Mouse (Mus musculus): ENCODE data around the gene Kcnf1. TPM values are rescaled to one million over a fixed set of nuclear protein-coding genes. Genes with fewer than 3 reads are reported as not detected.

Gene Kcnf1
- total and polyA plus RNA-seq, 2 experiments from 2014 or later = 6.8 to 24.8 TPM

DNA sequence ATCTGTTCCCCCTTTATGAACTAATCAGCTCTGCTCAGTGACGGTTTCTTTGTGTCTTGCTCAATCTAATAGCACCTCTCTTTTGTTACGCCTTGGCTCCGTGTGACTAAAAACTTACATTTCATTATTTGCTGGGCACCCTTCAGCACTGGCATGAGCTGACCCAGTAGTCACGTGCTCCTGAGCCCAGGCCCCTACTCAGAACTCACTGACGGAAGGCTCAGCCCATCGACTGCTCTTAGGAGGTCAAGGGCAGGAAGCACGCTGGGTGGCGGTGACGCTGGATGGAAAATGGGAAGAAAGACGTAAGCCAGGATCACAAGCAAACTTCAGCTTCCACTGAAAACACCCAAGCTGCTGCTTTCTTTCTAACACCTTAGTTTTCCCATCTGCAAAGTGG lies 7.1 kb upstream of the Kcnf1 start:
- ATAC-seq (peak; percentile 32; the same call in 1 of the 2 replicates), DNase-seq (no peak)
- Histone ChIP-seq H3K4me1 (ENCODE audit: insufficient read depth) (no peaks in the 10 kb centered on the region), H3K9ac (no peak overlapping the region), H3K4me3 (ENCODE audit: low read depth, low read length) (no peak overlapping the region), H3K27me3 (ENCODE audit: insufficient read depth, low read length) (no peaks in the 10 kb centered on the region), H3K27ac (ENCODE audit: low read depth, low read length) (no peak overlapping the region), H3K4me2 (ENCODE audit: low read depth) (no peak overlapping the region), H3K9me3 (ENCODE audit: low read length) (no peaks in the 10 kb centered on the region), H3K36me3 (ENCODE audit: insufficient read depth) (no peaks in the 10 kb centered on the region)
- TF ChIP-seq CTCF (IDR thresholded peaks at IDR 0.05; ENCODE audit: low read depth) = no peak
- WGBS = 32% methylated on average over 10 of the region's 10 CpGs

- Histone ChIP-seq H3K36me3 (ENCODE audit: insufficient read depth) (no peaks in the 10 kb centered on the region), H3K4me3 (ENCODE audit: low read depth, low read length) (peak overlapping the region; percentile 59), H3K4me1 (ENCODE audit: insufficient read depth) (peaks cover 7% of the 10 kb centered on the region), H3K4me2 (ENCODE audit: low read depth) (peak overlapping the region; percentile 94), H3K27me3 (ENCODE audit: insufficient read depth, low read length) (no peaks in the 10 kb centered on the region), H3K9ac (peak overlapping the region; percentile 80), H3K9me3 (ENCODE audit: low read length) (no peaks in the 10 kb centered on the region), H3K27ac (ENCODE audit: low read depth, low read length) (peak overlapping the region; percentile 66)
- peak; percentile 77 for TF ChIP-seq CTCF (IDR thresholded peaks at IDR 0.05; ENCODE audit: low read depth)
- ATAC-seq (peak; percentile 89), DNase-seq (peak; percentile 88)
- whole genome bisulfite sequencing = under 1% methylated on average over 53 of the region's 54 CpGs
These were observed 489 bp downstream of the Kcnf1 start for GRCm38 (mm10) chr12:17176041-17176756.

DNA sequence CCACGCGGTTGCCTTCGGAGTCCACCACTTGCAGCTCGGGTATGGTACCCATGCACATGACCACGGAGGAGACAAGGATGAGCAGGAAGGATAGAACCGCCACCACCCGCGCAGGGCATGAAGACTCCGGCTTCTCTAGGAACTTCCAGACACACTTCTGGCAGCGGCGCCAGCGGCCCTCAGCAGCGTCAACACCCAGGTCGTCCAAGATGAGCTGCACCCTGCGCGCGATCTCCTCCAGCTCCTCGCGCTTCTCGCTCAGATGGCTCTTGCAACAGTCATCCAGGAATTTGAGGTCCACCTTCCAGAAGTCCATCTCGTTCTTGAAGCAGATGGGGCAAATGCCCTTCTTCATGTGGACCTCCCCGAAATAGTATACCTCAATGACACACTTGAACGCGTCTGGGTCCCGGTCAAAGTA lies 1.1 kb downstream of the Kcnf1 start:
- Histone ChIP-seq H3K9ac (peak overlapping the region; percentile 80), H3K27ac (ENCODE audit: low read depth, low read length) (peak overlapping the region; percentile 66), H3K27me3 (ENCODE audit: insufficient read depth, low read length) (no peaks in the 10 kb centered on the region), H3K4me1 (ENCODE audit: insufficient read depth) (peaks cover 7% of the 10 kb centered on the region), H3K36me3 (ENCODE audit: insufficient read depth) (no peaks in the 10 kb centered on the region), H3K9me3 (ENCODE audit: low read length) (no peaks in the 10 kb centered on the region), H3K4me2 (ENCODE audit: low read depth) (peak overlapping the region; percentile 94), H3K4me3 (ENCODE audit: low read depth, low read length) (peak overlapping the region; percentile 59)
- no peak for TF ChIP-seq CTCF (IDR thresholded peaks at IDR 0.05; ENCODE audit: low read depth)
- ATAC-seq (peak; percentile 35; the same call in 1 of the 2 replicates), DNase-seq (no peak)
- WGBS = 20% methylated on average over 25 of the region's 25 CpGs

DNA sequence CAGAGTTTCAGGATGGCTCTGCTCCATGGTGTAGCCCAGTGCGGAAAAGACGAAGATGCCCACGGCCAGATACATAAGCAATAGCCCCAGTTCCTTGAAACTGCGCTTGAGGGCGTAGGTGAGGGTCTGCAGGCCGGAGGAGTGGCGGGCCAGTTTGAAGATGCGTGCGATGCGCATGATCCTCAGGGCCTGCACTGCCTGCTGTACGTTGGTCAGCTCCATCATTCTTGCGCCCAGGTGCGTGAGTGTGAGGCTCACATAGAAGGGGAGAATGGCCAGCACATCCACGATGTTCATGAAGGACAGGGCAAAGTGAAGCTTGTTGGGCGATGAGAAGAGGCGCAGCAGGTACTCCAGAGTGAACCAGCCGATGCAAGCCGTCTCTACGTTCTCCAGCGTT lies 1.6 kb downstream of the Kcnf1 start:
- Histone ChIP-seq H3K27me3 (ENCODE audit: insufficient read depth, low read length) (no peaks in the 10 kb centered on the region), H3K4me1 (ENCODE audit: insufficient read depth) (peaks cover 7% of the 10 kb centered on the region), H3K9ac (peak overlapping the region; percentile 80), H3K4me2 (ENCODE audit: low read depth) (peak overlapping the region; percentile 94), H3K9me3 (ENCODE audit: low read length) (no peaks in the 10 kb centered on the region), H3K4me3 (ENCODE audit: low read depth, low read length) (peak overlapping the region; percentile 59), H3K36me3 (ENCODE audit: insufficient read depth) (no peaks in the 10 kb centered on the region), H3K27ac (ENCODE audit: low read depth, low read length) (no peak overlapping the region)
- TF ChIP-seq CTCF (IDR thresholded peaks at IDR 0.05; ENCODE audit: low read depth) = no peak
- DNase-seq = no peak
- no peak for ATAC-seq
- WGBS = 87% methylated on average over 20 of the region's 20 CpGs

DNA sequence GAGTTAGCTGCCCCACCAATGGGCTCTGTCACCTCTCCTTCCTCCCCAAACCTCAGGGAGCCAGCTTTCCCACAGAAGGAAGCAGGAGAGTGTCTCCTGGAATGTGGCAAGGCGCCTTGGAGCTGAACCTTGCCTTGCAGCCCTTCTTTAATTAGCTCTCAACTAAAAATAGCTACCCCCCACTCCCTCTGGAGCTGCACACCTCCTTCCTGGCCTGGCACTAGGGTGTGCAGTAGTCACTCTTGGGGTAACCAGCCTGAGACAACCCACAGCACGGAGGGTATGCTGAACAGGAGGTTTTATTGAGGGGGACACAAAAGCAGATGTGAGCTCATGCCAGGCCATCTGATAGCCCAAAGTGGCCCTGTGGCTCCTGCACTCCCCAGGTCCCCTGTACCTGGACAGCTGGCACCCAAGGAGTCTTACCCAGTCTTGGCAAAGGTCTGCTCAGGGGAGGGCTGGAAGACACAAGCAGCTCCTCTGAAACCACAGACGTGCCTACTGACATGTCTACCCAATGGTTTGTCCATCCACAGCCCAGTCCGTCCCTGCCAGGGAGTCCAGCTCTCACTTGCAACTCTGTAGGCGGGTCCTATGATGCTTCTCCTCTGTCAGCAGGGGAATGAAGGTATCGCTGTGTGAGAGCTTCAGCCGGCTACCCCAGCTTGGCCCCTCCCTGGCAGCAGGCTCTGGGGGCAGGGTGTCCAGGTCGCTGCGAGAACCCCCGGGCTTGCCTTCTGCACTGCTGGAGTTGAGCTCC lies 2.4 kb downstream of the Kcnf1 start:
- Histone ChIP-seq H3K4me3 (ENCODE audit: low read depth, low read length) (no peak overlapping the region), H3K27ac (ENCODE audit: low read depth, low read length) (no peak overlapping the region), H3K36me3 (ENCODE audit: insufficient read depth) (no peaks in the 10 kb centered on the region), H3K9ac (no peak overlapping the region), H3K9me3 (ENCODE audit: low read length) (no peaks in the 10 kb centered on the region), H3K27me3 (ENCODE audit: insufficient read depth, low read length) (no peaks in the 10 kb centered on the region), H3K4me2 (ENCODE audit: low read depth) (peak overlapping the region; percentile 94), H3K4me1 (ENCODE audit: insufficient read depth) (peaks cover 7% of the 10 kb centered on the region)
- WGBS = 83% methylated on average over 10 of the region's 10 CpGs
- no peak for TF ChIP-seq CTCF (IDR thresholded peaks at IDR 0.05; ENCODE audit: low read depth)
- ATAC-seq (no peak), DNase-seq (no peak)

DNA sequence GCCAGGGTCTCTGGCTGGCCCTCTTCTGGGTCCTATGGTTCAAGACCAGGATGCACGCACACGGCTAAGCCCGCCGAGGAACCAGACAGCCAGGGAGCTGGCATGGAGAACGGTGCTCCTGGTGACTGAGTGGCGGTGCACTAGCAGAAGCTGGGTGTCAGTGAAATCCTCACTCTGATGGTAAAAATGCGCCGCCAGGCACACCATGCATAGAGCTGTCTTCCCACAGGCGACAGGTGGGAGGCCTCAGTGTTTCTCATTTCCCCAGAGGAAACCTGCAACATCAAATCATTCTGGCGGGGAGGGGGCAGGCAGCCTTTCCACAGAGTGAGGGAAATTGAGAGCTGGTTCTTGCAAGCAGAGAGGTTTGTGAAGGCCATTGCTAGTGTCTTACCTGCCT lies 6.3 kb downstream of the Kcnf1 start:
- Histone ChIP-seq H3K27ac (ENCODE audit: low read depth, low read length) (no peak overlapping the region), H3K9ac (no peak overlapping the region), H3K4me1 (ENCODE audit: insufficient read depth) (peaks cover 2% of the 10 kb centered on the region), H3K27me3 (ENCODE audit: insufficient read depth, low read length) (no peaks in the 10 kb centered on the region), H3K9me3 (ENCODE audit: low read length) (no peaks in the 10 kb centered on the region), H3K36me3 (ENCODE audit: insufficient read depth) (no peaks in the 10 kb centered on the region), H3K4me2 (ENCODE audit: low read depth) (no peak overlapping the region), H3K4me3 (ENCODE audit: low read depth, low read length) (no peak overlapping the region)
- no peak for ATAC-seq
- WGBS = 89% methylated on average over 10 of the region's 10 CpGs
- no peak for DNase-seq
- no peak for TF ChIP-seq CTCF (IDR thresholded peaks at IDR 0.05; ENCODE audit: low read depth)

DNA sequence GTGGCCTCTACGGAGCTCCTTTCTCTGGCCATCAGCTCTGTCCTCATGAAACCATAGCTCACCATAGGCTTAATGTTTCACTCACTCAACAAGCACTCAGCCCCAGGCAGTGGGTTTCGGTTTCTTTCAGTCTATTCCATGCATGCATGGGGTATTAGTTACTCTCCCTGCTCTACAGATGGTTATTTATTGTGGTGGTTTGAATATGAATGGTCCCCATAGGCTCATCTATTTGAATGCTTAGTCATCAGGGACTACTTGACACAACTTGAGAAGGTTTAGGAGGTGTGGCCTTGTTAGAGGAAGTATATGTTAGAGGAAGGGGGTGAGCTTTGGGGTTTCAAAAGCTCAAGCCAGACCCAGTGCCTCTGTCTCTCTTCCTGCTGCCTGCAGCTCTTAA lies 10.6 kb downstream of the Kcnf1 start:
- 87% methylated on average over 2 of the region's 2 CpGs for WGBS

More for the DNA sequence above, 10.6 kb downstream of the Kcnf1 start:
- ATAC-seq (no peak), DNase-seq (no peak)
- H3K4me3 ChIP-seq (ENCODE audit: low read depth, low read length) = no peak overlapping the region
- no peak overlapping the region for H3K27ac ChIP-seq (ENCODE audit: low read depth, low read length)
- H3K36me3 ChIP-seq (ENCODE audit: insufficient read depth) = no peaks in the 10 kb centered on the region
- H3K27me3 ChIP-seq (ENCODE audit: insufficient read depth, low read length) = no peaks in the 10 kb centered on the region
- no peaks in the 10 kb centered on the region for H3K4me1 ChIP-seq (ENCODE audit: insufficient read depth)
- H3K9ac ChIP-seq = no peak overlapping the region
- H3K9me3 ChIP-seq (ENCODE audit: low read length) = no peaks in the 10 kb centered on the region
- no peak for TF ChIP-seq CTCF (IDR thresholded peaks at IDR 0.05; ENCODE audit: low read depth)
- H3K4me2 ChIP-seq (ENCODE audit: low read depth) = no peak overlapping the region
